Mouse (Mus musculus) cerebellum, postnatal 14 days (tissue): ENCODE results near the gene Foxc2.

Source experiments
- DNase-seq, 2 experiments: peaks; one replicate each; pipeline ENCODE4 v3.0.0; 2021; ENCODE audit warnings: mixed read lengths in 2 of 2

The Foxc2 gene

GRCm38 (mm10) chr8:121115948-121116347 lies at the start of gene Foxc2:
Gene Foxc2 (plus strand): TSS chr8:121116171.
- DNase-seq: peak; percentile 32 to 50

- DNase-seq: peak in 1 of 2 experiments; percentile 30
Observed at GRCm38 (mm10) chr8:121071454-121071853, 44.5 kb upstream of the Foxc2 start.

DNA sequence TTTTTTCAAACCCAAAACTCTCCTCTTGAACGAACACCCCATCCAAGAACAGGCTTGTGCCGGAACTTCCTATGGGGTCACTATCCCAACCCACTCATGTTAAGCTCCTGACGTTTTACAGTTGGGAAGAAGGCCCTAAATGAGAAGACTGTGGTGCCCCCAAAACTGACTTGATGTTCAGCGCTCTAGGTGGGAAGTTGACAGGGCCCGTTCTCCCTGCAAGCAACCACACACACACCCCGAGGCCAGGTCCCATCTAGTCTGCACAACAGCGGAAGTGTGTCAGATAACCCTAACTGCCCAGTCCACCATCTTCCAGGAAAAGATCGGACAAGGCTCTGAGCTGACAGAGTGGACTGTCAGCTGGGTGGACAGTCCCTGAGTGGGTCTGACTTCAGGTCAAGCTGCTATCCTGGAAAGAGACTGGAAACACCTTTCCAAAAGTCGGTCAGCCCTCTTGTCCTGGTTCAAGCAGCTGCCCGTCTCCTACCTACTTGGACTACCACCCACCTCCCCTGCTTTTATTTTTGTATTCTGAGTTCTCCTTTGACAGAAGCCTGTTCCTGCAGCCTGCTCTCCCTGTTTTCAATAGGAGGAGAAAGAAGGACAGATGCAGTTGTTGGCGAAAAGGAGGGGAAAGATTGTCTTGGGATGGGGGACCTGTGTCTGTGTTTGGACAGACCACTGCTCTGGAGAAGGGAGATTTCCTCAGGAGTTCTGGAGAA lies 43.4 kb upstream of the Foxc2 start:
- DNase-seq: no peak

GRCm38 (mm10) chr8:121073174-121074107 lies 42.5 kb upstream of the Foxc2 start:
- DNase-seq: no peak

GRCm38 (mm10) chr8:121074108-121074847 lies 41.7 kb upstream of the Foxc2 start:
- no peak for DNase-seq

GRCm38 (mm10) chr8:121074848-121075145 lies 41.2 kb upstream of the Foxc2 start:
- DNase-seq: no peak

DNA sequence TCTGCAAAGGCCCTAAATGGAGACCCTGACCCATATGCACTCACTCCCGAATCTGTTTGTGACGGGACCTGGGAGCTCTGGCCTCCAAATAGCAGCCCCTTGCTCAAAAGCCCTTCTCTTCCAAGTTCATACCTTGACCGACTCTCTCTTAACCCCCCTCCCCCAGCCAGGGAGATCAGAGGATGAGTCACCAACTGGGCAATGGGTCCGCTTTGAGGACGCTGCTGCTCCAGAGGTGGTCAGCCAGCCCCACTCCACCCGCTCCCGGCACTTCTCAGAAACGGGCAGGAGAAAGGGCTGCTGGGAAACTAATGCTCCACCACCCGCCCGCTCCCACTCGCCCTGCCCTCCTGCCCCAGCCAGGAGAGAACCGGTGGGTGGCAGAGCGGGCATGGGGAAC lies 40.0 kb upstream of the Foxc2 start:
- no peak for DNase-seq

GRCm38 (mm10) chr8:121076555-121076954 lies 39.4 kb upstream of the Foxc2 start:
- DNase-seq: no peak

DNA sequence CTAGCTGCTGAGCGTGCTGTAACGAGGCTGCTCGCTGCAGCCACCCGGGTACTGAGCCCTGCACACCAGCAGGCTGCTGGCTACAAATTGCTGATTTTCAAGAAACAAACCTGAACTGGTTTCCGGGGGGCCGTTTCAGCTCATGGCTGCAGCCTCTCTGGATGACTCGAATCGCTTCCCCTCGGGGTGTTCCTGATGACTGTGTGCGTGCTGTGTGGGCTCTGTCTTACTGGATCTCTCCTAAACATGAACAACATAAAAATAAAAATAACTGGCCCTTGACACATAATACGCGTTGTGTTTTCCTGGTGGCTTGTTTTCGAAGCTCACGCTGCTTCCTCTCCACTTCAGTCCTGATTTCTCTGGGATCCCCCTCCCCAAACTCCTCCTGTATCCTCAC lies 37.2 kb upstream of the Foxc2 start:
- no peak for DNase-seq

GRCm38 (mm10) chr8:121079201-121079600 lies 36.8 kb upstream of the Foxc2 start:
- DNase-seq: no peak

DNA sequence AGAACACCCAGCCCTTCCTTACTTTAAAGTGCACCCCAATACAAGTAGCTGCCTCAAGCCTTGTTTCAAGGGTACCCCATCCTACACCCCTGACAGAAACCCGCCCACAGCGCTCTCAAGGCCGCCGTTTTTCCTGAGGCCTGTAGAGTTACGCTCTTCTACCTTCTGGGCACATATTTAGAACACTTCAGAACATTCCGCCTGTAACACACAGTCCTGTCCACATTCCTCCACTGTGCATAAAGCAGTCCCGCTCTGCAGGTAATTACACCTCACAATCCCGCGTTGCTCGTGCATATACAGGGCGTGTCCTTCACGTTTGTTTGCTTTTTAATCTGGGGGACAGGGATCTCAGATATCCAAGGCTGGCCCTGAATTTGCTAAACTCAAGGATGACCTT lies 36.0 kb upstream of the Foxc2 start:
- no peak for DNase-seq

DNA sequence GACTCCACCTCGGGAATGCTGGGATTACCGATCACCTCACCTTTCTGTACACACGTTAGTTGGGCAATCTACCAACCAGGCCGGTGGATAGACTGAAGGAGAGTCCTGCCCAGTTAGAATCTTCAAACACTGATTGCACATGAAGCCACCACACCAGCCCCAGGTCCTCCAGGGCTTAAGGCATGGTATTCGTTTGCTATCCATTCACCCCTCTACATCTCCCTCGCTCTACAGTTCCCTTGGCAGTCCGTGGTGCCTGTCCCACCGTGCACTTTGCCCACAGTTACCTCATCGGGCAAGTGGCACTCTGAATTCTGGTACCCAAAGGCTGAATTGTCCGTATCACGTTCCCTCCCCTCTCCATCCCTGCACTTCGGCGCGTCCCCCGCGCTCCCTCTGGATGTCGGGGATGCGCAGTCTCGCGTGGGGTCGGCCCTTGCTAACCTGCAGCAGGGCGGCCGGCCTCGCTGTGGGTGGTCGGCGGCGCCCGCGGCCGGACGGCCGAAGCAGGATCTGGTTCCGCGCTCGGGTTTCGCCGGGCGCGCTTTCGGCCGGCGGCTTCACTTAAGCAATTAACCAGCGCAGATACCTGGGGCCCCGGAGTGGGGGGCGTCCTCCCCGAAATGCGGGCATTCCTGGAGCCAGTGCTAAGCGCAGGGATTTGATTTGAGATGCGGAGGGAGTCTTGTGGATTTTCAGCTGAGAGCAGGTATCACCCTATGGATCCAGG lies 35.4 kb upstream of the Foxc2 start:
- DNase-seq: no peak

DNA sequence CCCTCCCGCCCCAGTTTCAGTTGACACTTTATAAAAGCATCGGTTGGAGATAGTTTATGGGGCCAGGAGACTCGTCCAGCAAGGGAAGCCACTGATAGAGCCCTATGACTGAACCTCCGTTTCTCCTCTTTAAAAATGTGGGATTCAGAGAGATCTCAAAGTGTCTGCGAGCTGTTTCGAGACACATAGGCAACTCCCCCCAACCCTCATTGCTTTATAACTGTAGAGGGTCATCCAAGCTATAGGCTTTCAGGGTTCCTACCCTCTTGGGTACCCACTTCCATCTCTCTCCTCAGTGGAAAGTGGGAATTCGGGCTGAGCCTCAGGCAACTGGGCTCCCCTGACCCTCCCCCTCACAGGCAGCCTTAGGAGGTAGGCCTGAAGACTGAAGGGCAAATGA lies 34.6 kb upstream of the Foxc2 start:
- DNase-seq: no peak

GRCm38 (mm10) chr8:121082218-121083092 lies 33.5 kb upstream of the Foxc2 start:
- no peak for DNase-seq

DNA sequence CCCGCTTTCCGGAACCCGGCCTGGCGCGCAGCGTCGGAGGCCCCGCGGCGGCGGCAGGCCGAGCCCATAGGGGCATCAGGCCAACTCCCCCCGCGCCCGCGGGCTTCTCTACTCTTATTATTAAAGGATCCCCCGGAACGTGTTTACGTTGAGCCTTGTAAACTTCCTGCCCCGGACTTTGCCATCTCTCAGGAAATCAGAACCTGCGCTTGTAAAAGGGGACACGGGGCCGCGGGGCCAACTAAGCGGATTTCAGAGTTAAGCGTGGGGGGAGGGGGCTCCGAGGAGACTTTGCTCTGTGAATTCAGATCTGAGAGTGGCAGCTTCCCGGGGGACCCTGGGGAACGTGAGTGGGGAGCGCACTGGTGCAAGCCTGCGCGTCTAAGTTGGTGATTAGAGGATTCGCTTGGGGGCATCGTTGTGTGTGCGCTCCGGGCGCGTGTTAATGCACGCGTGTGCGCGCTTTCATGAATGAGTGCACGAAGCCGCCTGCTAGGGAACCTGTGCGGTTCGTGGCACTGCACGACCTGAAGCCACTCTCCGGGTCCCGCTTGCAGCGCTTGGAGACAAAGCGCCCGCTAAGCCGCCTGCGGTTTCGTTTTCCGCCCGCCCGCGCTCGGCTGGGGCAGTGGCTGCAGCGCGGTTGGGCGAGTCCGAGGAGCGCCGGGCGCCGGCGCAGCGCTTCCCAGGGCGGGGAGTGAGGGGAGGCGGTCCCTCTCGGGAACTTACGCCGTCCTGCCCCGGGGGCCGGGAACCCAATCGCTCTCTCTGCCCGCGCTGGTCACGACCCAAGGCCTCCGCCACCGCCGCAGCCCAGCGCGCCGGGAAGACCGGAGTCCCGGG lies 32.7 kb upstream of the Foxc2 start:
- no peak for DNase-seq

- no peak for DNase-seq
Observed at GRCm38 (mm10) chr8:121083936-121084209, 32.1 kb upstream of the Foxc2 start.

- DNase-seq: no peak
Observed at GRCm38 (mm10) chr8:121084210-121084951, 31.6 kb upstream of the Foxc2 start, which contains the start of gene Foxf1. Gene Foxf1 (plus strand): TSS chr8:121084386.

DNA sequence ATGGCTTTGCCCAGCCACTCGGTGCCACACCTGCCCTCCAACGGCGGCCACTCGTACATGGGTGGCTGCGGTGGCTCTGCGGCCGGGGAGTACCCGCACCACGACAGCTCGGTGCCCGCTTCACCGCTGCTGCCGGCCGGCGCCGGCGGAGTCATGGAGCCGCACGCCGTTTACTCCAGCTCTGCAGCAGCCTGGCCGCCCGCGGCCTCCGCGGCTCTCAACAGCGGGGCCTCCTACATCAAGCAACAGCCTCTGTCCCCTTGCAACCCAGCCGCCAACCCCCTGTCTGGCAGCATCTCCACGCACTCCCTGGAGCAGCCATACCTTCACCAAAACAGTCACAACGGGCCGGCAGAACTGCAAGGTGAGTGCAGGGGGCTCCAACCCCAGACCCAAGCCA lies 31.0 kb upstream of the Foxc2 start:
- no peak for DNase-seq

DNA sequence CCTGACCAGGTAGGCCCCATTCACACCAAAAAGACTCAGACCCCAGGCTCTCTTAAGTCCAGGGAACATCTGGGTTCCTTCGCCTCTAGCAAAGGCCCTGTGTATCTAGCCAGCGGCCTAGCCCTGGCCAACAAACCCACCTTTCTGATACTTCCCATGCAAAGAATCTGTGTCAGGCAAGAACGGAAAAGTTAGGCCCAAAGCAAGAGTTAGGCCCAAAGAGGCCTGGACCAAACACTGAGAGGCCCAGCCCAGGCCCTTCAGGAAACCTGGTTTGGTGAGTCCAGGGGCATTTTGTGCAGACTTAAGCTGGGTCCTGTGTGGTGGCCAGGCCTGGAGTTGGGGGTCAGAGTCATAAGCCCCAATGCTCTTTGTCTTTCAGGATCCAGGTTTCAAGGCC lies 30.4 kb upstream of the Foxc2 start:
- DNase-seq: no peak
